Mouse (Mus musculus): Measurements from ENCODE around the gene Psmd5. TPM values are rescaled to one million over a fixed set of nuclear protein-coding genes. Genes with fewer than 3 reads are reported as not detected.
"Not testable (repeated sequence)": the region's sequence is repeated elsewhere in the genome, so short reads cannot be mapped to it uniquely, and the experiment has no call there.

Psmd5 gene
- total RNA-seq, 4 experiments from 2014 or later: 40.0 to 53.1 (median 45.1) TPM

DNA sequence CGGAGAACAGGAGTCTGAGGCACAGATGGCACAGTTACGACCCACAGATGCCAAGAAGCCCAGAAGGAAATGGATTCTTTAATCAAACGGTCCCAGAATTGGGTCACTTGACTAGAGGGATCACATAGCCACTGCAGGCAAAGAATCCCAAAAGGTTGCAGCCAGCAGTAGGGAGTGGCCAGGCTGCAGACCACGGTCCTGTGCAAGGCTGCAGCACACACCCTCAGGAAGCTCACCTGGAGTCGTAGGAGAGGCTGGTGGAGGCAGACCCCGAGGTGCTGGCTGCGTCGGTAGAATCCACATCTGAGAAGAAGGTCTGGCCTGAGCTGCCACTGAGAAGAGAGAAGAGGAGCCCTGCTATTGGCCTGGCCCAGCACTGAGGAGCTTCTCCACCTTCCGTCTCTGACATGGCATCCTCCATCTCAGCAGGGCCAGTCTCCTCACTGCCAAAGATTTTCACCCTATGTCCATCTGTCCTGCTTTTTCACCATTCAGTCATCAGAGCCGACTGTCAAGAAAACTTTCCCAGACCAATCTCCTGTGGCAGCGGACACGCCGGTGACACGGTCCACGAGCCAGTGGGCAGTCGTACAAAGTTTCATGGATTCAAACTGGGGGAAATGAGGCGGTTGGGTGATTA lies 22.2 kb upstream of the Psmd5 start:
- DNase-seq (ENCODE audit: low spot score in 2 of 2): no peak

DNA sequence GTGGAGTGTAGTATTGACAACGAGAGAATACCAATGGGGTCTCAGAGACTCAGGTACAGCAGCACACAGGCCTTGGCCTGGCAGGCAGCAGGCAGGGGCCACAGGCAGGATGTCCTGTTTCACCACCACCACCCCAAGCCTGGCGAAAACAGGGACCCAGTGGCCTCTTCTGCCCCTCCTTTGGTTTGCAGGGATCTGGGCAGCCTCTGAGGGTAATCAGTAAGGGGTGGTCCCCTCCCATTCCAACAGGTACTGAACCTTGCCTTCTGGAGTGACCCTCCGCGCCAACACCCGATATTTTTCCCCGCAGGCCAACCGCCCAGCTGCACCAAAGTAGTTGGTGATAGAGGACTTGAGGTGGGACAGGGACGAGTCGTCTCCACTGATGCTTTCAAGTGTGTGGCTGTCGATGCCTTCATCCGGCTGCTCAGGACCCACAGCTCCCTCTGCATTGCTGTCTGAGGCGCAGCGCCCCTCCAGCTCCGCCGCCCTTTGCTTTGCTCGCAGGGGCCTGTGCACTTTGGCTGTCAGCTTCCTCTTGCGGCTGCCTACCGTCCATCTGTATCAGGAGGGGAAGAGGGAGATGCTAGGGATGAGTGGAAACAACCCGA lies 20.8 kb upstream of the Psmd5 start:
- DNase-seq (ENCODE audit: low spot score in 2 of 2): no peak

DNA sequence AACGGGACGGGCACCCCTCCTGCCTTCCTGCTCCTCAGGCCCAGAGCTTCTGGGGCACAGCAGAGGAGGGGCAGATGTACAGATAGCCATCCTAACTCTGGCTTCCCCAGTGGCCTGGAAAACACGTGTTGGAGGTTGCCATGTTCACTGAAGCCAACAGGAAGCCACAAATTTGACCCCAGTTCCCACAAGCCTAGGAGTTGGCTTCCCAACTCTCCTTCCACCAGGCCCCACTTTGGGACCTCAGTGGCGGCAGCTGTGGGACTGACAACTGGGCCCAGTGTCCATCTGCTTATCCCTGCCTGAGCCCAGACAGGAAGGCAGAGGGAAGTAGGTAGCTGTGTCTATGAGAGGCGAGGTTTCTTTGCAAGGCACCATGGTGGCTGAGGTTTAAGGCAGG lies 19.2 kb upstream of the Psmd5 start:
- DNase-seq (ENCODE audit: low spot score in 2 of 2): no peak

DNA sequence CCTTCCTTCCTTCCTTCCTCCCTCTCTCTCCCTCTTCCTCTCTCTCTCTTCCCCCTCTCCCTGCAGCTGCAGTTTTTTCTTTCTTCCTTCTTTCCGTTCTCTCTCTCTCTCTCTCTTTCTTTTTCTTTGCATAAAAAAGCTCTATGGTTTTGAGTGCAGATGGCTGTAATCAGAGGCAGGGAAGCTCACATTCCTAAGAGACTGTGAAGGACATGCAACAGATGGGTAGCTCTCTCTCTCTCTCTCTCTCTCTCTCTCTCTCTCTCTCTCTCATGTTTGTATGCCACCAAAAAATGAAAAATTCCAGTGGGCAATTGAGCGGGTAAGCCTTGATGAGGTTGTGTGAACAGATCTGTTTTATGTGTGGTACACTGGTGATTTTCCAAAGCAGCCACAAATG lies 9.4 kb upstream of the Psmd5 start:
- no peak for DNase-seq (ENCODE audit: low spot score in 2 of 2)

GRCm38 (mm10) chr2:34883190-34883589 lies 8.4 kb upstream of the Psmd5 start:
- no peak for DNase-seq (ENCODE audit: low spot score in 2 of 2)

DNA sequence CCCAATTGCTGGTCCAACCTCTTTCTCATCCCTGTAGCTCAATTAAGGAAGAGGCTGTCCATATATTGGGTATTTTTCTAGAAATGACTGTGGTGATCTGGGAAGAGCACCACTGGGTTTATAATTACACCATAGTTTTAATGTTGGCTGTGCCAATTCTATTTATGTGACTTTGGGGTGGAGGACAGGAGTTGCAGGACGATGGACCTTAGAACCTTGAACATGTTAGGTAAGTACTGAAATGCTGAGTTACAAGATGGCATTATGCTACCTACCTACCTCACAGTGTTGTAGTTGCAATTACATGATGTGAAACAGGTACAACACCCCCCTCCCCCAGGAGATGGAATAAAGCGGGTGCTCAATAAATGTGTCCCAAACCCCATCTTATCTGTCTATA lies 8.0 kb upstream of the Psmd5 start:
- no peak for DNase-seq (ENCODE audit: low spot score in 2 of 2)

GRCm38 (mm10) chr2:34880054-34880453 lies 5.3 kb upstream of the Psmd5 start:
- DNase-seq (ENCODE audit: low spot score in 2 of 2): no peak

GRCm38 (mm10) chr2:34874271-34874670 lies 497 bp downstream of the Psmd5 start, which contains the start of gene Cutal:
Gene Cutal (plus strand): TSS chr2:34874396.
- DNase-seq (ENCODE audit: low spot score in 2 of 2): no peak

DNA sequence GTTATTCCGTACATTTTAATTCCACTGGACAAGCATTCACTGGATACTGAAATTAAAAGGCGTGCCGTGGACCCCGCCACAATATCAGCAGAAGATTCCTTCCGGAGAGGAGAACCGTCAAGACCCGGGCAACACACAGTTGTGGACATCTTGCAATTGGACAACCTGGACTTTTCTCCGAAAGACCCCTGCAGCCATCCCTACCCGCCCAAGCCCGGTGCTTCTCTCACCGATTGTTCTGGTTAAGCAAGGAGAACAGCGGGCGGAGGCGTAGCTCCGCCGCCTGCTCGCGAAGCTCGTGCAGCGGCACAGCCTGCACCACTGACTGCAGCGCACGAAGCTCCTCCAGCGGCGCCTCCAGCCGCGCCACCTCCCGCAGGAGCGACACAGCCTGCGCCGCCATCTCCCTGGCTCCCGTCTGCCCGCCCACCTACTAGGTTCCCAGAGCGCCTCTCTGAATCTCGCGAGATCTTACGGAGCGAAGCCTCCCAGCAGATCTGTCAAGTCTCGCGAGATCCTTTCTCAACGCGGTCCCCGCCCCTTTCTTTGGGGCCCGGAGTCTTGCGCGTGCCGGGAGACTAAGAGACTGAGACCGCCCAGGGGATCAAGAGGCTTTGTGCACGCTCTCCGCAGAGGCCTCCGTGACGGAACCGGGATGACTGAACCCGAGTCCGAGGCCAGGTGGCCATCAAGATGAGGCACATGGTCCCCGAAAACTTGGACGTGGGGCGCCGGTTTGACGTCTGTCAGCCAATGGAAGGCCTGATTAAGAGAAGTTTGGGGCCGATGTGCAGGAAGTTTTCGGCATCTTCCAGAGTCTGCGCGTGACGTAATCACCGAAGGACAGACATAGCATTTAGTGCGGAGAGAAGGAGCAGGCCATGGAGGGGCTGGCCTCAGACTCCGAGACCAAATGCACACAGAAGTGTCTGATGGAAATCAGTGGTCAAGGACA lies 4.0 kb downstream of the Psmd5 start:
- DNase-seq (ENCODE audit: low spot score in 2 of 2): peak; percentile 94

- no peak for DNase-seq (ENCODE audit: low spot score in 2 of 2)
These were observed 5.1 kb downstream of the Psmd5 start for GRCm38 (mm10) chr2:34869680-34870079.

- no peak for DNase-seq (ENCODE audit: low spot score in 2 of 2)
These were observed 17.0 kb downstream of the Psmd5 start for GRCm38 (mm10) chr2:34857728-34858127.

DNA sequence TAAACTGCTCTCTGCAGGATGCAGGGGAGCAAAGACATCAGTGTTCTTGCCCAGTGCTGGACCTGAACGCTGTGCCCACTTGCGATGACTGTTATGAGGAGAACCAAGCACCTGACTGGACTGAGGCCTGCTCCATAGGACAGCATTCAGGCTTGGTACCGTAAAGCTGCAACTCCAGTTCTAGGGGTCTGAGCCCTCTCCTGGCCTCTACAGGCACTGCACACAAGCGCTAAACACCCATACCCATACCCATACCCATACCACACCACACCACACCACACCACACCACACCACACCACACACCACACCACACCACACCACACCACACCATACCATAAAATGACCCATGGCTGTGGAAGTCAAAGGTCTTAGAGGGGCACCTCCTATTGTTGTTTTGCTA lies 19.5 kb downstream of the Psmd5 start:
- DNase-seq (ENCODE audit: low spot score in 2 of 2): no peak

- no peak for DNase-seq (ENCODE audit: low spot score in 2 of 2)
These were observed 27.1 kb downstream of the Psmd5 start for GRCm38 (mm10) chr2:34847702-34848101.

DNA sequence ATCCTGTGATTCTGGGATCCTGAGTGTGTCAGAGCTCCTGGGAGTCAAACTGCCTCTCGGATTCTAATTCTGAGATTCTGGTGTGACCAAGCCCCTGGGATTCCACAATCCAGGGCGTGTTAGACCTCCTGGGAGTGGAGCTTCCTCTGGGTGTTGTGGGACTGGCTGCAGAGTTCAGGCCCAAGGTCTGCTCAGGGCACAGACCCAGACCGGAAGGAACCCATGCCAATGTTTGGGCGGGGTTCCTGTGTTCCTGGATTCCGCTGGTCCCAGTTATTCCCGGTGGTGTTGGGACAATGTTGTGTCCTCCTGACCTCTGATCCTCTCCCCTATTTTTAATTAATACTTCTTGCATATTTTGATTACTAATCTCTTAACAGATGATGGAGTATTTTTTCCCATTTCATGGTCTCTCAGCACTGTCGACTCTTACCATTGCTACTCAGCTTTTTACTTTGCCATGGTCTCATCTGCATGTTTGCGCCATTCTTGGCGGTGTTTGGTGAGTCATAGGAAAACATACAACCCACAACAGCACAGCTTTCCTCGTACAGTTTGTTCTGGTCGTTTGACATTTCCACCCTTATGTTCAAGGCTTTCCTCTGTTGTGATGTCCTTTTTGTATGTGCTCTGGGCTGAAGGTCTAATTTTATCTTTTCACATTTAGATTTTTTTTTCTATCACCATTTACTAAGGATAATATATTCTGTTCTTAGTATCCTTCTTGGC lies 31.4 kb downstream of the Psmd5 start:
- DNase-seq (ENCODE audit: low spot score in 2 of 2): no peak

GRCm38 (mm10) chr2:34841706-34842105 lies 33.1 kb downstream of the Psmd5 start:
- DNase-seq (ENCODE audit: low spot score in 2 of 2): peak; percentile 71 to 75

DNA sequence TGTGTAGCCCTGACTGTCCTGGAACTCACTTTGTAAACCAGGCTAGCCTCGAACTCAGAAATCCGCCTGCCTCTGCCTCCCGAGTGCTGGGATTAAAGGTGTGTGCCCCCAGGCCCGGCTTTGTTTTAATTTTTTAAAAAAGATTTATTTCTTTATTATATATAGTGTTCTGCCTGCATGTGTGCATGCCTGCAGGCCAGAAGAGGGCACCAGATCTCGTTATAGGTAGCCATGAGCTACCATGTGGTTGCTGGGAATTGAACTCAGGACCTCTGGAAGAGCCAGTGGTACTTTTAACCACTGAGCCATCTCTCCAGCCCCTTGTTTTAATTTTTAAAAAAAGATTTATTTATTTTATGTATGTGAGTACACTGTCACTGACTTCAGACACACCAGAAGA lies 34.6 kb downstream of the Psmd5 start:
- not testable (repeated sequence) for DNase-seq (ENCODE audit: low spot score in 2 of 2)

GRCm38 (mm10) chr2:34835669-34836068 lies 39.1 kb downstream of the Psmd5 start:
- DNase-seq (ENCODE audit: low spot score in 2 of 2): no peak

- no peak for DNase-seq (ENCODE audit: low spot score in 2 of 2)
These were observed 41.1 kb downstream of the Psmd5 start for GRCm38 (mm10) chr2:34833624-34834023.

DNA sequence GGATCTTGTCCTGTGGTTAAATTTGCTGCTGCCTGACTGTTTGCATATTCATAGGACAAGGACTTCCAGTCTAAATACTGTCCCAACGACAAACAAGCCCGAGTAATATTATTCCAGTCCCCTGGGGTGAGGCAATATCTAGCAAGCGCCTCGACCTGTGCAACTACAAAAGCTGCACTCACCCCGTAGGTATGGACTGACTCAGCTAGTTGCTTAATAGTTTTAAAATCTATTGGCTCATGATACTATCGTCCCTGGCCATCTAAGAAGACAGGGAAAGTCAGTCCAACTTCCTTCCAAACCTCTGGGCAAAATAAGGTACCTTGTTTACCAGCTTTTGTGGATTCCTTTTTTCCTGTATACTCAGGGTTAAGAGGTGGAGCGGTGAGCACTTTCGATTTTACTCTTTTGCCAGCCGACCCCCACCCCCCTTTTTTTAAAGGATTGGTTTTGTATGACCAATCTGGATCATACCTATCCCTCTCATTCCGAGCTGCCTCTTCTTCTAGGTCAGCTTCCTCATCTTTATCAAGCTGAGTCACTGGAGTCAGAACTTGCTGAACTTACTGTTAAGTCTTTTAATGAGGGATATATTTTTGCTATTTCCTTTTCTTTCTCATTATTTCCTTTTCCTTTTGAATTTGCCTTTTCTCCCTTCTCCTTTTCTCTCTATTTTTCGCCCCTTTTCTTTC lies 41.9 kb downstream of the Psmd5 start, which contains the start of gene Gm34653:
Gm34653 (plus strand) TSS at position 242 of the 692 bp plus-strand sequence.
- not testable (repeated sequence) for DNase-seq (ENCODE audit: low spot score in 2 of 2)

DNA sequence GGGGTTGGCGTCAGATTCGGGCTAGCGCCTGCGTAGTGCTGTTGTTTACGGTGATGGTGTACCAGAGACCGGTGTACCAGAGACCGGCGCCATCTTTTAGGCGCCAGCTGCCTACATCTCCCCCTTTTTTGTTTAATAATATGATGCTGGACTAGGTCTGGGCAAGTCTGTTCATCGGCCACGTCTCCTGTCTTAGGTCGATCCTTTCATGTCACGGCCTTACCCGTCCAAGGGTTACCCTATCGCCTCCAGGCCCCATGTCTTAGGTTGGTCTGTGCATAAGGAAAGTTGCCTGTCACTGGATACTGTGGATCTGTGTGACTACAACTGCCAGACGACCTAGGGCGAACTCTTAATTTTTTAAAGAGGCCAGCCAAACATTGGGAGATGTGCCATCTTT lies 44.7 kb downstream of the Psmd5 start:
- not testable (repeated sequence) for DNase-seq (ENCODE audit: low spot score in 2 of 2)

DNA sequence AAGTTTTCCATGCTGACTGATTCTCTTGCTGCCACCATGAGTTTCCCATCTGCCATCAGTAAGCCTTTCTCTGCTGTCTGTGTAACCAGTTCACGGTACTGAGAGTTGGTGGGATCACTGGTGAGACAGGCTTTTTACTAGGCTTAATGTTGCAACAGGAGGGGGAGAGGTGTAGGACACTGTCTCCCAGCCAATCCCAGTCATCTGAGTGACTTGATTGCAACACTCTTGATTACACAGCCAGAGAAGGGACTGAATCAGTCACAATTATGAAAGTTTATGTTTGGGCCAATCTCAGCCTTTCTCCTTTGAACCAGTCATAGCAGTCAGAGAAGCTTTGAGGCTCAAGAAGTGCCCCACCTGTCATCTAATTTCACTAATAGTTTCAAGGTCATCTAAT lies 46.7 kb downstream of the Psmd5 start:
- DNase-seq (ENCODE audit: low spot score in 2 of 2): no peak
